Mouse (Mus musculus): ENCODE measurements around the gene Tas2r137. TPM values are rescaled to one million over a fixed set of nuclear protein-coding genes. Genes with fewer than 3 reads are reported as not detected.

Gene Tas2r137
- not detected for total RNA-seq (2021)
- long read RNA-seq, experiment 1: 0 reads
- long read RNA-seq, experiment 2: 0 reads

DNA sequence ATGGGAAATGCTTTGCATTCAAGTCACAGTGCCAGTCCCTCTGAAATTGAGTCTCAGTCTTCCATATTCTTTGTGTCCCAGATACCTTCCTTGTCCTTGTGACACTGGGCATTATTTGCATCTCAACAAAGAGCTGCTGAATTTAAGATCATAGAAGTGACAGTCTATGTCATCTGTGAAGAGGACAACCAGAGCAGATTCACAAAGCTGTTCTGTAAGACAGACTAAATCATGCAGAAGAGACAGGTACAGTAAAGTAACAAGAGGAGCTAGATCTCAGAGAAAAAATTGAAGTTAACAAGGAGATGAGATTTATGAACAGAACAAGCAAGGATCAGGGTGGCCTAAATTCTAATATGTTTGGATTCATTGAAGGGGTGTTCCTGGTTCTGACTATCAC, at the start of gene Tas2r137:
Gene Tas2r137 (plus strand): TSS at position 301 of the 400 bp plus-strand sequence.
- intact Hi-C loops (cut with DNase I): no loop called here
- no peak for DNase-seq

DNA sequence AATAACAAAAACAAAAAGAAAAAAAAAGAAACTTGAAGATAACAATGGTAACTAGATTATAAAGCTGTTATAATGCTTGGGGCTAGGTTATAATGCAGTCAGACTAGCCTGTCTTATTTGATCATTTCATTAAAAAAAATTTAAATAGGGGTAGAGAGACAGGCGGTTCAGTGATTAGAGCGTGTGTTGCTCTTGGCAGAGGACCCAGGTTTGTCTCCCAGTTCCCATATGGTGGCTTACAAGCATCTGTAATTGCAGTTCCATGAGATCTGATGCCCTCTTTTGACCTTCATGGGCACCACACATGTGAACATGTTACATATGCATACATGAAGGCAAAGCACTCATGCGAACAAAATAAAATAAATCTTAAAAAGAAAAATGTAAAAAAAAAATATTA, 49.8 kb upstream of the Tas2r137 start:
- DNase-seq: no peak
- intact Hi-C loops (cut with DNase I): no loop called here

DNA sequence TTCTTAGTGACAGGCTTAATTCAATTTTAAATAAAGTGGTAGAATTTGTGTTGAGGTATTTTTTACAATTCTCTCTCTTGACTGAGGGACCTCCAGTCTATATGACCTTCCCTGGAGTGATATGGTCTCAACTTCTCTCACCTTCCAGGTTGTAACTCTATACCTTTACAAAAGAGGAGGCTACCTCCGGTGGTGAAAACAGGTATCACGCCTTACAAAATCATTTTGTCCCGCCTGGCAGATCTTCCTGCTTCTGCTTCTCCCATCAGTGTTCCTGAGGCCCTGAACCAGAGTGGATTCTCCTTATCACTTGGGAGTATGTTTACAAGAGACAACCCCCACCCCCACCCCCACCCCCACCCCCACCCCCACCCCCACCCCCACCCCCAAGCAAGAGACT, 49.3 kb upstream of the Tas2r137 start:
- intact Hi-C loops (cut with DNase I): no loop called here
- DNase-seq: no peak

DNA sequence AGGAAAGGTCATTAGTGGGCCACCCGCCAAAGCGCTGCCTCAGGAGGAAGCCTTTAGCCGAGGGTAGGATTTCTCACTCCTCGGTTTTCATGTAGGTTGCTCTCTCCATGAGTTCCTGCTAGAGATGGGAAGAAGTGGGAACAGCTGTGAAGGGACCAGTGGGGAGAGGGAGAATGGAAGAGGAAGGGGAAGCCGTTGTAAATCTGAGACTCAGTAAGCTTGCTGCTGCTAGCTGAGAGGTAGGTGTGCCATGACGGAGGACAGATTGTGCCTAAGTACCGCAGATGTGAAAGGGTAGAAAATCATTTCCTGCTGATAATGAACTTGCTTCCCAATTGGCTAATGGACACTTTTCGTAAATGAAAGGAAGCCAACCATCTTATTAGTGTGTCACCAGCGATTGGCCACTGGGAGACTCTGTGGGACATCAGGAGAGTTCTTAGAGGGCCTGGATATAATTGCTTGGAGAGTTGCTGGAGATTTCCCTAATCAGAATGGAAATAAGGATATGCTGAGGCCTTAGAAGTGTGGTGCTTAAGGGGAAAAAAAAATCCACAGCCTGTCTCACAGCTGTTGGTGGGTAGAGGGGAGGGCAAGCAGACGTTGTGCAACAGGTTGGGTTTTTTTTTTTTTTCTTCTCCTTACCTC, 47.6 kb upstream of the Tas2r137 start:
- DNase-seq: no peak
- intact Hi-C loops (cut with DNase I): no loop called here

DNA sequence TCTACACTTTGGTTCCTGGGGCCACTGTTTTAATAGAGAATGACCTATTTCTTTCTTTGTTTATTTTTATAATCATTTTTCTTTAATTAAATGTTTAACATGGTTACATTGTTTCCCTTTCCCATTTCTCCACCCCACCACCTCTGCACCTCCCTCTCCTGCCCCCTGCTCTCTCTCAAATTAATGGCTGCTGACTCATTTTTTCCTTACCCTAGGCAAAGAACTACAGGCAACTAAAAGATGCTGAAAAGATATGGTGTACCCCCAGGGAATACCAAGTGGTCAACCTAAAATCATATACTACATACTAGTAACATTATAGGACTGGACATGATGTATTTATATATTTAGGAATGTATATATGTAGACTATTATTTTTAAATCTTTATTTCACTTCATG, 42.4 kb upstream of the Tas2r137 start:
- intact Hi-C loops (cut with DNase I): no loop called here
- no peak for DNase-seq

DNA sequence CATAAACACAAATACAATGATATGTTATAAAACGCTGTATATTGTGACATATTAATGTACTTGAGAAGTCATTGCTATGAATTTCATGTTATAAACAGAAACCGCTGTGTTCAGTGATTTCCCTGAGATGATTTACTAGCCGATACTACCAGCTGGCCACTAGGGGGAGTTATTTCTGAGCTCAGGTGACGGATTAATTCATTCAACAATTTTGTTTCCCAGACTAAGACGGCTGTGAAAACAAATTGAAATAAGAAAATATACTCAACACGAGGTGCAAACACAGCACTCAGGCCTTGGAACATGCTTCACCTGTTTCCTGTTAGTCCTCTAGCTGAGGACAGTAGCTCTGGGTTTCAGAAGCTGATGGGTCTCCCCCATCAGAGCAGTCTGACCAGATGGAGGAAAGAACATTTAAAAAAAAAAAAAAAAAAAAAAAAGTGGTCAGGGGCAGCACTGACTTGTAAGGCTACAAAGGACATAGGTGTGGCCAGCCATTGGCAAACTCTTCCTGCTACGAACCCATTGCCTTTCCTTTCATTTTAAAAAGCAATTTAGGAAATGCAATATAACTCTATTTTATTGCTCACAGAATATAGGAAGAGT, 36.5 kb upstream of the Tas2r137 start:
- no peak for DNase-seq
- intact Hi-C loops (cut with DNase I): no loop called here

DNA sequence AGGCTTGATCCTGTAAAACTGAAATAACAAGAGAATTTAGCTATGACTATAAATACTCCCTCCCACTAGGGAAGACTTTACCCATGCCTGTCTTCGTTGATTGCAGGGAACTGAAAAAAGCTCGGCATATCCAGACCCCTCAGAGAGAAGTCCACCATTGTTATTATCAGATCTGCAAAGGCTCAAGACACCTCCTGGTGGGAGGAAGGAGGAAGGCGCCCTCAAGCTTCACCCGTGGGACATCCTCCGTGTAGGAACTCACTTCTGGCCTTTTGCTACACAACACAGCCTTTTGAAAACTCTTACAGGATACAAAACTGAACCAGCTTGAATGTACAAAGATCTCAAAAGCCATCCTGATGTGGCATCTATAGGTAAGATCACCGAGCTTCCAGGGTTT, 25.3 kb upstream of the Tas2r137 start:
- no peak for DNase-seq
- intact Hi-C loops (cut with DNase I): no loop called here

DNA sequence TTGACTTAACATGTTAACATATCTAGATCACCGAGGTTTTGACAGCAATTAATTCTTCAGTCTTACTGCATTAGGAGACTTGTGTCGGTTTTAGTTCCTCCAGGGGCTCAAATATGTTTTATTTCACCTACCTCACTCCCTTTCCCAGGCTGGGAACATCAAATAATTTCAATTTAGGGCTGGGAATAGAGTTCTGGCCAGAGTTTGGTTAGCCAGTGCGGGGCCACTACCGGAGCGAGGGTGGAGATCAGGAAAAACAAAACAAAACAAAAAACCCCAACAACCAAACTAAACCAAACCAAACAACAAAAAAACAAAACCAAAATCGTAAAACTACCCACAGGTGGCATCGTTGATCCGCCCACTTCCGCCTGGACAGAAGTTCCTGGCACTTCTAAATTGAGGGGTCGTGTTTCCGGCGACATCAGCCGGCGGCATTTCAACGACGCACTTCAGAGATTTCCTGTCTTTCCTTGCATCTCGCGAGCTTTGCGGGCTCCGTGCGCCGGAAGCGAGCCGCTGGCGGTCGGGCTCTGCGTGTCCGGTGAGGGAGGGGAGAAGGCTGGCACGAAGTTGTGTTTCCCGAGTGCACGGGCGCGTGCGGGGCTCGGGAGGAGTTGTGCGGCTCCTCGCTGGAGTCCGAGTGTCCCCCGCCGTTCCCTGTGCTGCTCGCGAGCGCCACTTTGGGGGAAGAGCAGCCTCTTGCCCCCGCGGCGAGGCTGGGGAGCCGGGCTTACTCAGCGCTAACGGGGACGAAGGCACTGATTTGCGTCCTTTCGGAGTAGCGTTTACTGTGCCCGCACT, 19.9 kb upstream of the Tas2r137 start, which contains the start of gene Ssbp1:
Gene Ssbp1 (plus strand): TSS at position 437 of the 804 bp plus-strand sequence.
- DNase-seq: peak; percentile 82 to 88
- intact Hi-C loops (cut with DNase I): loop anchor here (5.0 kb wide), 1 partner anchor 144 kb away; the partner anchor contains the start of gene Agk

DNA sequence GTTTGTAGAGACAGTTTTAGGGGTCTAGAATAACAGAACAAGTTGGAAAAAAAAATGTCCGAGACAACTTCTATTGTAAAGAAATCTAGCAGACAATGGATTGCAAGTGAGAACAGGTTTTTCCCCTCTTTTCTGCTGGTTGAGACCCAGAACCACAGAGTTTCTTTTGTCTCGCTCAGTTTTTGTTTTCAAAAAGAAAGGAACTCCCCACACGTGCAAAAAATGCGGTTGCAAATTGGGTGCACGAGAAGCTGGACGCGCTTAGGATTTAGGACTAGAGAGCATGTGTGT, 19.4 kb upstream of the Tas2r137 start:
- intact Hi-C loops (cut with DNase I): loop anchor here (5.0 kb wide), 1 partner anchor 144 kb away; the partner anchor contains the start of gene Agk
- no peak for DNase-seq

DNA sequence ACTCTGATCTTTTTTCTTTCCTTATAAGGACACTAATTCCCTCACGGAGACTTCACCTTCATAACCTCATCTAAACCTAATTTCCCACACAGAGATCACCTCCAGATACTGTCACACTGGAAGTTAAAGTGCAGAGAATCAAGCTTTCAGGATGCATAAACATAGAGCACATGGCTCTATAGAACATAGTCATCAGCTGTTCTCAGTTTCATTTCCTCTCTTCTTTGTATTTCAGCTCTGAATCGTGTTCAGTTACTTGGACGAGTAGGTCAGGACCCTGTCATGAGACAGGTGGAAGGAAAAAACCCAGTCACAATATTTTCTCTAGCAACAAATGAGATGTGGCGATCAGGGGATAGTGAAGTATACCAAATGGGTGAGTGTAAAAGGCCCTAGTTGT, 14.9 kb upstream of the Tas2r137 start:
- intact Hi-C loops (cut with DNase I): no loop called here
- no peak for DNase-seq

DNA sequence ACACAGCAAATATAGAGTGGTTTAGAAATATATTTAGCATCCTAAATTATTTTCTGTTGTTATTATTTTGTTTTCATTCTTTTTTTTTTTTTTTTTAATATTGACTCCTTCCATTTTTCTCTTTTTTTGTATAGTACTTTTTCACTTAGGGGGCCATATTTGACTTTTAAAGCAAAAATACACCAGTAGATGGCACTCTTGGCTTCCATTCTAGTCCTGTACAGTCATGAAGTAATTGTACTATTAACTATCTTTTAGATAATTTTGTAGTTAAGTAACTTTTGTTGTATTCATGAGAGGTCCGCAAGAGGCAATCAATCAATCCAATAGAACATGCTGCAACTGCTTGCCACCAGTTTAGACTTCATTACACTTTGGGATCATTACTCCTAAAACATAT, 11.3 kb upstream of the Tas2r137 start:
- DNase-seq: no peak
- intact Hi-C loops (cut with DNase I): no loop called here

DNA sequence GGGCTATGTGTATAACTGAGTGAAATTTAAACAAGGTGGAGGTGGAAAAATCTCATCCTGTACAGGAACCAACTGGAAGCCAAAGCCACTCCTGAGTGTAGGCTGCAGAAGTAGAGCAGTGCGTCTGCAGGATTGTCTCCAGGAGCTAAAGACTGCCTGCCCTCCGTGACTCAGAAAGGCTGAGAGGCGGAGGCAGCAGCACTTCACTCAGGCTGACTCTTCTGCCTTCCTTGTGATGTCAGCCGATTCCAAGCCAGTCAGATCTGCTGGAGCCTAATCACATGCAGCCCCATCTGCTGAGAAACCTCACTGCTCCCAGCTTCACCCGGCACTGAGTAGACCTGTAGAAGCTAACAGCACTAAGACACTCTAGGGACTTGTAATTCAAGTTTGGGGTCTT, 8.7 kb upstream of the Tas2r137 start:
- intact Hi-C loops (cut with DNase I): no loop called here
- DNase-seq: no peak

DNA sequence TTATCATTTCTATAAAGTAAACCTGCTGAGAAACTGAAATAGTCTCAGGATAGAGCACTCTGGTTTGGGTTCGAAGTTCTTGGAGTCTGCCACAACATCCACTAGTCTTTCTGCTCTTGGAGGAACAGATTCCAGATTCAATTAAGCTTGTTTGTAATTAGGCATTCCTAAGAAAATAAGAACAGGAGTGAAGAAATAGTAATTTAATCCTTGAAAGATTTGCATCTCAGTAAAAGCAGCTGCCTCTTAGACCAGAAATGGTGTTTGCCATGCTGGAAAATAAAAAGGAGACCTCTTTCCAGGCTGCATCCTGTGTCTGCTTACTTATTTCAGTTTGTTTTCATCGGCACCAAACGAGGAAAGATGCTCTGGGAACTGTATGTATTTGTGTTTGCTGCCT, 2.2 kb downstream of the Tas2r137 start, which contains the start of gene Tas2r108:
Gene Tas2r108 (plus strand): TSS at position 301 of the 400 bp plus-strand sequence.
- intact Hi-C loops (cut with DNase I): no loop called here
- no peak for DNase-seq

DNA sequence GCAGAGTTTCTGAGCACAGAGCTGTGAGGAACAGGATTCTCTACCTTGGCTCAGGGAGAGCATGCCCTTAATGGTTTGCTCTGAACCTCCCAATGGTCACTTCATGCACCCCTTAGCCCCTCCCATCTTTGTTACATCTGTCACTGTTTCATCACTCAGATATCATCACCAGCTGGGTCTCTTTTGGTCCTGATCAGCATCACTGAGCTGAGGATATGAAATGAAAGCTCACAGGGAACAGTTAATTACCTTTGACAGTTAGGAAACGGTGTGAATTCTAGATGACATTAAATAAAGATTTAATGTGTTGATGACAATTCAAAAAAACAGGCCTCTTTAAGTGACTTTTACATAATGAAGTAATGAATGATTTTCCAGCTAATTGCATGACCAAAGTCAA, 28.4 kb downstream of the Tas2r137 start, which contains the start of gene Prss37:
Gene Prss37 (minus strand): TSS at position 101 of the 400 bp plus-strand sequence.
- no peak for DNase-seq
- intact Hi-C loops (cut with DNase I): no loop called here

Other genes starting within 250 kb of the Tas2r137 start
- gene Agk, start 166.1 kb upstream of the Tas2r137 start, total RNA-seq (2021): 1 to 10 TPM; 5.4 to 8.2 TPM
- gene E330009J07Rik, start 55.1 kb upstream of the Tas2r137 start, total RNA-seq (2021): 1 to 10 TPM; 1.0 to 1.6 TPM
- gene Wee2, start 52.1 kb upstream of the Tas2r137 start, total RNA-seq (2021): not detected
- gene Ssbp1, start 19.9 kb upstream of the Tas2r137 start, total RNA-seq (2021): 10 to 100 TPM; 21.6 to 24.2 TPM
- gene Tas2r108, start 2.3 kb downstream of the Tas2r137 start, total RNA-seq (2021): not detected
- gene Prss37, start 28.3 kb downstream of the Tas2r137 start, total RNA-seq (2021): not detected
- not detected for gene Olfr461, start 63.8 kb downstream of the Tas2r137 start, total RNA-seq (2021)
- not detected for gene Olfr460, start 78.3 kb downstream of the Tas2r137 start, total RNA-seq (2021)
- gene Clec5a, start 94.6 kb downstream of the Tas2r137 start, total RNA-seq (2021): under 1 TPM; 0.15 TPM
- not detected for gene Tas2r138, start 122.1 kb downstream of the Tas2r137 start, total RNA-seq (2021)
- gene Mgam, start 137.6 kb downstream of the Tas2r137 start, total RNA-seq (2021): under 1 TPM; 0.43 to 0.54 TPM